Mouse (Mus musculus): ENCODE measurements around the gene Bok. TPM values are rescaled to one million over a fixed set of nuclear protein-coding genes. Genes with fewer than 3 reads are reported as not detected.
A peak's percentile ranks its signal among the peaks of the same experiment; 100 is the strongest.

Gene Bok
- polyA plus RNA-seq, 1 experiment from 2014 or later = 108 TPM

- WGBS = 89% methylated on average over 5 of the region's 5 CpGs
- Histone ChIP-seq H3K4me3 (ENCODE audit: low read length) (peak overlapping the region; percentile 16; the same call in 1 of the 2 replicates), H3K9ac (replicated peaks; ENCODE audit: low read length) (0 out of 2 replicates have a peak overlapping the region, but pooled peaks have one; percentile 7), H3K27me3 (ENCODE audit: insufficient read depth, low read length) (no peaks in the 10 kb centered on the region), H3K4me1 (ENCODE audit: insufficient read depth, low read length) (no peaks in the 10 kb centered on the region), H3K4me2 (replicated peaks; ENCODE audit: low read depth, low read length) (peak overlapping the region; percentile 28; the same call in 1 of the 2 replicates), H3K27ac (ENCODE audit: low read length) (no peak overlapping the region), H3K9me3 (ENCODE audit: low read length) (no peaks in the 10 kb centered on the region), H3K36me3 (ENCODE audit: insufficient read depth, low read length) (no peaks in the 10 kb centered on the region)
- no peak for ATAC-seq (ENCODE audit: low FRiP score, low TSS enrichment)
These were observed 45.6 kb downstream of the Bok start for GRCm38 (mm10) chr1:93731103-93731502.

DNA sequence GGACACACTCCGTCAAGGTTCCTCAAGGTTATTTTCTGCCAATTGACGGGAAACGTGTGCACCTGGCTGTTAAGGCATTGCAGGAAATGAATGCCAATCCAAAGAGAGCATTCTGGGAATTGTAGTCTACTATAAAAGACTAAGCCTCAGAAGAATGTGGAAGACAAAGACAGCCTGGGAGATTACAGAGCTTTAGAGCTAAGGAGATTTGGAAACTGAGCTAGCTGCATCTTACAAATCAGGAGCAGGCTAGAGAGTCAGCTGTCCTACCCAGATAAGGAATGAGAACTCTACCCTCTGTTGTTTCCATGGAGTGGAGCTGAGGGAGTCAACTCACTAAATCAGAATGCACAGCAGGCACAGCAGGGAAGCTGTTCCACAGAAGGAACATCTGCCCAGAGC is 46.4 kb downstream of the Bok start:
- Histone ChIP-seq H3K4me1 (ENCODE audit: insufficient read depth, low read length) (no peaks in the 10 kb centered on the region), H3K27me3 (ENCODE audit: insufficient read depth, low read length) (no peaks in the 10 kb centered on the region), H3K36me3 (ENCODE audit: insufficient read depth, low read length) (no peaks in the 10 kb centered on the region), H3K4me3 (ENCODE audit: low read length) (no peak overlapping the region), H3K9me3 (ENCODE audit: low read length) (no peaks in the 10 kb centered on the region), H3K9ac (replicated peaks; ENCODE audit: low read length) (no peak overlapping the region), H3K4me2 (replicated peaks; ENCODE audit: low read depth, low read length) (0 out of 2 replicates have a peak overlapping the region, but pooled peaks have one; percentile 13), H3K27ac (ENCODE audit: low read length) (no peak overlapping the region)
- no peak; the same call in 1 of the 2 replicates for ATAC-seq (ENCODE audit: low FRiP score, low TSS enrichment)
- 33% methylated on average over 3 of the region's 3 CpGs for whole genome bisulfite sequencing

DNA sequence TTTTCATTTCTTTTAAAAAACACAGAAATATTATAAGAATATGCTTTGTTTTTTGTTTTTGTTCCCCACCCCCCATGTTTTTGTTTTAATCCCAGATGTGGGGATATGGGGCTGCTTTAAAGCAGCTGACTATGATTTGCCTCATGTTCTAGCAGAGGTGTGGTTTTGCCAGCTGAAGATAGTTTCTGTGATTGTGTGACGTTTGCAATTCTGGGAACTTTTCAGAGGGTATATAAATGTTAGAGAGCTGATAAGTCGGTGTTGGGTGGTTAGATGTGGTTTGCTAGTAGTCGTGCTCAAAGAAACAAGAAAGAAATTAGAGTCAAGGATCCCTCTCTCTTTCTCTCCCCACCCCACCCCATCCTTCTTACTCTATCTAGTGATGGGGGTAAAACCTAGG is 50.4 kb downstream of the Bok start:
- Histone ChIP-seq H3K36me3 (ENCODE audit: insufficient read depth, low read length) (no peaks in the 10 kb centered on the region), H3K9ac (replicated peaks; ENCODE audit: low read length) (no peak overlapping the region), H3K9me3 (ENCODE audit: low read length) (no peaks in the 10 kb centered on the region), H3K4me2 (replicated peaks; ENCODE audit: low read depth, low read length) (no peak overlapping the region), H3K27me3 (ENCODE audit: insufficient read depth, low read length) (no peaks in the 10 kb centered on the region), H3K27ac (ENCODE audit: low read length) (no peak overlapping the region), H3K4me3 (ENCODE audit: low read length) (no peak overlapping the region), H3K4me1 (ENCODE audit: insufficient read depth, low read length) (no peaks in the 10 kb centered on the region)
- ATAC-seq (ENCODE audit: low FRiP score, low TSS enrichment) = no peak
- WGBS = 96% methylated on average over 3 of the region's 3 CpGs

DNA sequence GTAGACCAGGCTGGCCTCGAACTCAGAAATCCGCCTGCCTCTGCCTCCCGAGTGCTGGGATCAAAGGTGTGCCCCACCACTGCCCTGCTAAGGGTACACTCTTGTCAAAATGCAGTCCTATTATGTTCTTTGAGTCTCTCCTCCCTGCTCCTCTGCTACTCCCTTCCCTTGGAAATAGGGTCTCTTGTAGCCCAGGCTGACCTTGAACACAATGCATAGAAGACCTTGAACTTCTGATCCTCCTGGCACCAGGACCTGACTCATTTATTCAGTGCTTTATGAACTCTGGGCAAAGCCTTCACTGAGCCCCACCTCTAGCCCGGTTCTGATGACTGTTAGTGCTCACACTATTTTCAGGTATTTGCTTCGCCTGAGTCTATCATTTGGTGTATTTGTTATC is 52.3 kb downstream of the Bok start:
- H3K4me3 ChIP-seq (ENCODE audit: low read length) = no peak overlapping the region
- ATAC-seq (ENCODE audit: low FRiP score, low TSS enrichment) = no peak

DNA sequence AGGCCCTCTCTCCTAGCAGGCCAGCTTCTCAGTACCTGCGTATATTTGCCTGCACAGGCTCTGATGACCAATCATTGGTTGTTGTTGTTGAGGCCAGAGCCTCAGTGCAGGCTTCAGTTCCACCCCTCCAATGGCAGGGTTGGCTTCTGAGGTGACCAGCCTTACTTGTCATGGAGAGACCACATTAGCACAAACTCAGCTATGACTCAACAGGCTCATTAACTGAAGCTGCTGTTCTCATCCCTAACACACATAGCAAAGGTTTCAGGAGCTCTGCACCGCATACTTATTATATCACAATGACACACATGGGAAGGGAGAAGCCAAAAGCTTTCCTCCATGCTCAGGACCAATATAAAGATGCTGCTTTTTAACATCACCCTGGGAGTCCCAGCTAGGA is 55.2 kb downstream of the Bok start:
- no peak for ATAC-seq (ENCODE audit: low FRiP score, low TSS enrichment)
- WGBS = 91% methylated on average over 2 of the region's 2 CpGs
- Histone ChIP-seq H3K4me2 (replicated peaks; ENCODE audit: low read depth, low read length) (no peak overlapping the region), H3K4me1 (ENCODE audit: insufficient read depth, low read length) (no peaks in the 10 kb centered on the region), H3K27ac (ENCODE audit: low read length) (no peak overlapping the region), H3K27me3 (ENCODE audit: insufficient read depth, low read length) (no peaks in the 10 kb centered on the region), H3K4me3 (ENCODE audit: low read length) (no peak overlapping the region), H3K9me3 (ENCODE audit: low read length) (no peaks in the 10 kb centered on the region), H3K36me3 (ENCODE audit: insufficient read depth, low read length) (peaks cover 6% of the 10 kb centered on the region; the same call in 1 of the 2 replicates), H3K9ac (replicated peaks; ENCODE audit: low read length) (no peak overlapping the region)

More for the DNA sequence above, 52.3 kb downstream of the Bok start:
- Histone ChIP-seq H3K4me2 (replicated peaks; ENCODE audit: low read depth, low read length) (no peak overlapping the region), H3K9me3 (ENCODE audit: low read length) (no peaks in the 10 kb centered on the region), H3K36me3 (ENCODE audit: insufficient read depth, low read length) (no peaks in the 10 kb centered on the region), H3K4me1 (ENCODE audit: insufficient read depth, low read length) (no peaks in the 10 kb centered on the region), H3K27me3 (ENCODE audit: insufficient read depth, low read length) (no peaks in the 10 kb centered on the region), H3K27ac (ENCODE audit: low read length) (no peak overlapping the region), H3K9ac (replicated peaks; ENCODE audit: low read length) (no peak overlapping the region)
- 93% methylated on average over 5 of the region's 5 CpGs for WGBS

DNA sequence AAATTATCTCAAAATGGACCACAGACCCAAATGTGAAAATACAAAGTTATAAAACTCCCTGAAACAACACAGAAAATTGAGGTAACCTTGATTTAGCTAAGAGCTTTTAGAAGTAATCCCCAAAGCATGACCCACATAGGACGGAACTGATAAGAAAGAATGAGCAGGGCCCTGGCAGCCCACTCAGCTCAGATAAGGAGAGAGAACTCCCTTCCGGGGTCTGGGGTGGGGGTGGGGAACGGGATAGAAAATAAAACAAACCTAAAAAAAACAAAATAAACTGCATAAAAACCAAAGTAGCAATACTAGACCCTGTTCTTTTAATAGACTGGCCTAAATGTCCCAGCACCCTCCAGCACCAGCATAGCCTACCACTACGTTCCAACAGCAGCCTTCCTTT is 56.5 kb downstream of the Bok start:
- Histone ChIP-seq H3K4me1 (ENCODE audit: insufficient read depth, low read length) (no peaks in the 10 kb centered on the region), H3K27me3 (ENCODE audit: insufficient read depth, low read length) (no peaks in the 10 kb centered on the region), H3K36me3 (ENCODE audit: insufficient read depth, low read length) (peaks cover 6% of the 10 kb centered on the region; the same call in 1 of the 2 replicates), H3K4me3 (ENCODE audit: low read length) (no peak overlapping the region), H3K27ac (ENCODE audit: low read length) (no peak overlapping the region), H3K9me3 (ENCODE audit: low read length) (no peaks in the 10 kb centered on the region), H3K9ac (replicated peaks; ENCODE audit: low read length) (no peak overlapping the region), H3K4me2 (replicated peaks; ENCODE audit: low read depth, low read length) (no peak overlapping the region)
- 72% methylated on average over 4 of the region's 4 CpGs for WGBS
- no peak for ATAC-seq (ENCODE audit: low FRiP score, low TSS enrichment)

- ATAC-seq (ENCODE audit: low FRiP score, low TSS enrichment) = no peak
- Histone ChIP-seq H3K27ac (ENCODE audit: low read length) (no peak overlapping the region), H3K36me3 (ENCODE audit: insufficient read depth, low read length) (peaks cover 6% of the 10 kb centered on the region; the same call in 1 of the 2 replicates), H3K9me3 (ENCODE audit: low read length) (no peaks in the 10 kb centered on the region), H3K27me3 (ENCODE audit: insufficient read depth, low read length) (no peaks in the 10 kb centered on the region), H3K4me1 (ENCODE audit: insufficient read depth, low read length) (no peaks in the 10 kb centered on the region), H3K4me3 (ENCODE audit: low read length) (no peak overlapping the region), H3K9ac (replicated peaks; ENCODE audit: low read length) (no peak overlapping the region), H3K4me2 (replicated peaks; ENCODE audit: low read depth, low read length) (no peak overlapping the region)
These were observed 57.5 kb downstream of the Bok start for GRCm38 (mm10) chr1:93742910-93743309.

Other genes with a start within 250 kb of the Bok start
- gene Hdlbp, start 206.8 kb upstream of the Bok start, polyA plus RNA-seq (2015; fragmentation: Nextera tagmentation; extraction: Ambion mirVana) = 140 and 151 TPM in 2 replicates
- 10.1 and 10.4 TPM in 2 replicates for gene Farp2, start 173.6 kb upstream of the Bok start, polyA plus RNA-seq (2015; fragmentation: Nextera tagmentation; extraction: Ambion mirVana)
- gene Stk25, start 27.0 kb upstream of the Bok start, polyA plus RNA-seq (2015; fragmentation: Nextera tagmentation; extraction: Ambion mirVana) = 205 and 210 TPM in 2 replicates
- 85.3 and 95.0 TPM in 2 replicates for gene Atg4b, start 65.8 kb downstream of the Bok start, polyA plus RNA-seq (2015; fragmentation: Nextera tagmentation; extraction: Ambion mirVana)
- gene Thap4, start 69.2 kb downstream of the Bok start, polyA plus RNA-seq (2015; fragmentation: Nextera tagmentation; extraction: Ambion mirVana) = 74.5 and 75.3 TPM in 2 replicates
- 233 and 259 TPM in 2 replicates for gene Dtymk, start 116.3 kb downstream of the Bok start, polyA plus RNA-seq (2015; fragmentation: Nextera tagmentation; extraction: Ambion mirVana)
- gene Ing5, start 118.3 kb downstream of the Bok start, polyA plus RNA-seq (2015; fragmentation: Nextera tagmentation; extraction: Ambion mirVana) = 20.6 TPM in 2 replicates
- 19.2 and 22.3 TPM in 2 replicates for gene D2hgdh, start 139.2 kb downstream of the Bok start, polyA plus RNA-seq (2015; fragmentation: Nextera tagmentation; extraction: Ambion mirVana)
- gene Gal3st2, start 175.6 kb downstream of the Bok start, polyA plus RNA-seq (2015; fragmentation: Nextera tagmentation; extraction: Ambion mirVana) = 0.10 TPM in 1 of 2 replicates, not detected in the other
- gene Gal3st2b, start 232.7 kb downstream of the Bok start, polyA plus RNA-seq (2015; fragmentation: Nextera tagmentation; extraction: Ambion mirVana) = 0.14 TPM in 1 of 2 replicates, not detected in the other